Mouse (Mus musculus): Measurements from ENCODE around the gene Haghl. TPM values are rescaled to one million over a fixed set of nuclear protein-coding genes. Genes with fewer than 3 reads are reported as not detected.
"Not testable (repeated sequence)": the region's sequence is repeated elsewhere in the genome, so short reads cannot be mapped to it uniquely, and the experiment has no call there.

The Haghl gene
- total and polyA plus RNA-seq, 3 experiments, result 16.6 to 67.2 (median 33.7) TPM

DNA sequence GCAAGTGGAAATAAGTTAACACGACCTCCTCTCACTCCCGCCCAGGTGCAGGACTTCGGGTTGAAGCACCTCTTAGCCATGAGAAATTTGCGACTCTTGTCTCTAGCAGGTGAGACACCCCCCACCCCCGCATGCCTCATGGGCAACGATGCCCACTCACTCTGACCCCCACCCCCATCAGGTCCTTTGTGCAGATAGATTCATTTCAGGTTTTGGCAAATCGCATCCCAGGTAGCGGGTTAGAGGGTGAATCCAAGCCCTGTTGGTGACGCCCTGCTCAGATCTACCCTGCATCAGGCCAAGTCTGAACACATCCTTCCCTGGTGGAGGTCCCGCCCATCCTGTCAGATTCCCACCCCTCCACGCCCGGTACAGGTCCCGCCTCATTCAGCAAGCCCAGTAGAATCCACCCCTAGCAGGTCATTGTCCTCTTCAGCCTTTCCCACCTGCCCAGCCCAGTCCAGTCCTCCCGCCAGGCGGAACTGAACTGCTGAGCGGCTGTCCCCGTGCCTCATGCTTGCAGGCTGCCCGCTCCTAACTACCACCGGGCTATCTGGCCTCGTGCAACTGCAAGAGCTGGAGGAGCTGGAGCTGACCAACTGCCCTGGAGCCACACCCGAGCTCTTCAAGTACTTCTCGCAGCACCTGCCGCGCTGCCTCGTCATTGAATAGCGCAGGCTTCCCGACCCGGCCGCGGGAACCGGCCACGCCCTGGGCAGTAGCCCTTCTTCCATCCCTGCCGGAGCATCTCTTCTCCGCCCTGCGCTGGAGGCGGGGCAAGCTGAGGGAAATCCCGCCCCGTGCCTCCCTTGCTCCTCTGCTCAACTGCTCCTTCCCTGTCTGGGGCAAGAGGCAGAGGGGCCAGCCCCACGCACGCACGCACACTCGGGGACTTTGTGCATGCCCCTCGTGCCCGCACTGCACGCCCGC is 33.6 kb upstream of the Haghl start:
- peak; percentile 43 for DNase-seq

GRCm38 (mm10) chr17:25817662-25818061 is 32.2 kb upstream of the Haghl start:
- DNase-seq, result peak; percentile 75

DNA sequence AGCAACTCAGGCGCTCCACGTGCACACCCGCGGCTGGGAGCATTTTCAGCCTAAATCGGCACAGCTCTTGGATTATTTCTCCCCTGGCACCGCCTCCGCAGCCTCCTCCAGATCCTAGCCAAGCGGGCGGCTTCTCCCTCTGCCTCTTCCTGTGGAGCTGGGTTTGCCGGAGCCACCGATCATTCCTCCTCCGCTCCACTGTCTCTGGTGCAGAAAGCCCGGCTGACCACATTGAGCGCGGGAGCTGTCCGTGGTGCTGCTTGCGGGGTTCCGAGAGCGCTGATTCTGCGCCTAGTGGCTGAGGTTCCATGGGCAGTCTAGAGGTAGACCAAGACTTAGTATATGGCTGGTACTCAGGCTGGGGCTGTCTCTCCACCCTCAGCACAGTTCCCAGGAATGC is 28.0 kb upstream of the Haghl start:
- peak; percentile 90 for DNase-seq

DNA sequence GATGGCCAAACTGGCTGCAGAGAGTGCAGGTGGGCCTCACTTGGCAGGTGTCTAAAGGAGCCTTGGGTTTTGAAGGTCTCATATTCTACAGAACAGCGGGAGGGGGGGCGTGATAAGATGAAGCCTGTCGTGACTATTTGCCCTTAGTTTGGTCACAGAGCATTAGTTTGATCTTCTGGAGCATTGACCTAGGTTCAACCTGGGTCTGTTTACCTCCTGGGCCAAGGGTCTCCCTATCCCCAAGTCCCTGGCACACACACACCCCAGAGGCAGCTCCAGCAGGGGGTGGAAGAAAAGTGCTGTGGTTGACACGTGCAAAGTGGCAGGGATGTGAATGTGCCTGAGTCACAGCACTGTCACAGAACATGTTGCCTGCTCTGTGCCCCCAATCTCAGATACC is 25.4 kb upstream of the Haghl start:
- DNase-seq, result no peak

GRCm38 (mm10) chr17:25809606-25810340 is 24.3 kb upstream of the Haghl start:
- no peak for DNase-seq

DNA sequence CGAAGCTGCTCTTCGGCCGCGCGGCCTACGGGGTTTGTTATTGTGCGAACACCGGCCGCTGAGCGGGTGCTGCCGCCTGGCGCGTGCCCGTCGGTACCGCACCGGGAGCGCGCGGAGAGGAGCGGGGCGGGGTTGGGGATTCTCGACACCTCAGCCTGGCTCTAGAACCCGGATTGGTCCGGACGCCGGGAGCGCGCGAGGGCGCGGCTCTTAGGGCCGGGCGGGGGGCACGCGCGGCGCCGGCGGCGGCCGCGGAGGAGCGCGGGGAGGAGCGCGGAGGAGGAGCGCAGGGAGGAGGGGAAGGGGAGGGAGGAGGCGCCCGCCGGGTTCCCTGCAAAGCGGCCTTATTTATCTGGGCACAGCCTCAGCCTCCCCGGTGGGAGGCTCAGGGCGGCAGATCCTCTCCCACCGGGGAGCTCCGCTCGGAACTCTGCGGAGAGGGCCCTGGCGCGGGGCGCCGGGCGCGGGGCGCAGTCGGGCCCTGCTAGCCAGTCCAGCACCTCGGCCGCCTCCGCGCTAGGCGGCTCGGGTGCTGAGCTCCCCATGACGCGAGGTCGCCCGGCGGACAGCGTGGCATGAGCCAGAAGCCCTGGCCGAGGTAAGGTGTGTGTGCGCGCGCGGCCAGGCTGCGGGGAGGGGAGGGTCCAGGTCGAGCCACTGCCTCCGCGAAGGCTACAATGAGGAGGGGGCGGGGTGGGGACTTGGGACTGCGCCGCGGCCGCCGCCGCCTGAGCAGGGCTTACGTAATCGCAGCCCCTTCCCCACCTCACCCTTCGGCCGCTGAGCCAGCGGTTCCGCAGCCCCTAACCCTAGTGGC is 23.5 kb upstream of the Haghl start, which contains the start of gene Fbxl16:
Gene Fbxl16 (plus strand): TSS at position 297 of the 817 bp plus-strand sequence.
- peak; percentile 95 for DNase-seq

- no peak for DNase-seq
Measured at GRCm38 (mm10) chr17:25808028-25808427, 22.6 kb upstream of the Haghl start.

- DNase-seq, result not testable (repeated sequence)
Measured at GRCm38 (mm10) chr17:25807452-25807851, 22.0 kb upstream of the Haghl start.

DNA sequence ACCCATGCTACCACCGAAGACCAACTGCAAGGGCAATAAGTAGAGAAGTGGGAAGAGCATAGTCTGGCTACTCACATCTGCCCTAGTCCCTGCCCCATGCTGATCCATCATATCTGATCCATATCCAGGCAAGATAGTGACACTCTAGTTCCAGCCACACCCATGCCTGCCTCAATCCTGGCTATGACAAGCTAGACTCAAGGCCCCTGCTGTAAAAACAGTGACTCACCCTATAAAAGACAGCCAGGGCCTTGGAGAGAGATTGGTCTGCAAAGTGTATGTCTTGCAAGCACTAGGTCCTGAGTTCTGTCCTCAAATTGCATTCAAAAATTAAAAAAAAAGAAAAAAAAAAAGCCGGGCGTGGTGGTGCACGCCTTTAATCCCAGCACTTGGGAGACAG is 21.0 kb upstream of the Haghl start:
- peak; percentile 81 for DNase-seq

GRCm38 (mm10) chr17:25802825-25803517 is 17.5 kb upstream of the Haghl start:
- peak; percentile 91 for DNase-seq

GRCm38 (mm10) chr17:25801029-25801428 is 15.6 kb upstream of the Haghl start:
- peak; percentile 68 for DNase-seq

GRCm38 (mm10) chr17:25796951-25797369 is 11.5 kb upstream of the Haghl start, which contains the start of gene Metrn:
Gene Metrn (minus strand): TSS chr17:25797136.
- DNase-seq, result peak; percentile 95

DNA sequence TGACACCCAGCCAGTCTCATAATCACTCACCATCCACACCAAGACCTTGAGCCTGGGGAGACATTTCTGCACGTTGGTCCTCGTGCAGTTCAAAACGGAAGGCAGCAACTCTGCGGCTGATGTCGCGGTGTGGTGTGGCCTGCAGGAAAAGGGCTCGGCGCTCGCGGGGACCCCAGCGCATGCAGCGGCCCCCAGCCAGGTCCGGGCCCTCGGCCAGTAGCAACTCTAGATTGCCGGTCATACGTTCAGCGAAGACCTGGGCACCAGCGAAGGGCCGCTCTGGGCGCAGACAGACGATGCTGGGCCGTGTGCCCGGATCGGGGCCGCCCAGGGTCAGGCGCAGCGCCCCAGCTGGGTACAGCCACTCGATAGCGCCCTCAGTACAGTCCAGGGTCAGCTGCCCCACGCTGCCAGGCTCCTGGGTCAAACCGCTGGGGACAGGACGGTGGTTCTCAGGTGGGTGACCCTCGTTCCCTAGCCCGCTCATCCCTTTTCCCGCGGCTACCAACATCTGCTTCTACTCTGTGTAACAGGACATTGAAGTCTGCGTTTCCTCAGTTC is 10.8 kb upstream of the Haghl start:
- DNase-seq, result peak; percentile 69

DNA sequence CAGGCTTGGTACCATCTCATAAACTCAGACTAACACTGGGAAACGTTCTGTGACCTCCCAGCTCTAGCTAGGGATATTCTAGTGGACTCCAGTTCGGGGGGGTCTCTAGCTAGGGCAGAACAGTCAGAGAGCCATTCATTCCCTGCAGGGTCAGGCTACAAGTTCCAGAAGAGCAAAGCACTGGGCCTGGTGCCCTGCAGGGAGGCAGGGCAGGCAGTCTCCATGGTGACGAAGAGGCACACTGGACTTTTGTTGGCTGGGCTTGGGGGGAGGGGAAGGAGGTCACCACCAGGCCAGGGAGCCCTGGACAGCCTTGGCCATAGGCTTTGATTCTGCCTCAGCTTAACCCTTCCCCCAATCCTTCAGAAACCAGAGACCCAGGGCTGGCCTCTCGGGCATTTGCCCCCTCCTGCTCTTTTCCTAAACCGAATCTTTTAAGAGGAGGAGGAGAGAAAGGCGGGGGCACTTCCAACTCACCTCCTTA is 10.2 kb upstream of the Haghl start, which contains the start of gene AC134908.4:
Gene AC134908.4 (minus strand): TSS at position 51 of the 484 bp plus-strand sequence.
- DNase-seq, result peak; percentile 49

DNA sequence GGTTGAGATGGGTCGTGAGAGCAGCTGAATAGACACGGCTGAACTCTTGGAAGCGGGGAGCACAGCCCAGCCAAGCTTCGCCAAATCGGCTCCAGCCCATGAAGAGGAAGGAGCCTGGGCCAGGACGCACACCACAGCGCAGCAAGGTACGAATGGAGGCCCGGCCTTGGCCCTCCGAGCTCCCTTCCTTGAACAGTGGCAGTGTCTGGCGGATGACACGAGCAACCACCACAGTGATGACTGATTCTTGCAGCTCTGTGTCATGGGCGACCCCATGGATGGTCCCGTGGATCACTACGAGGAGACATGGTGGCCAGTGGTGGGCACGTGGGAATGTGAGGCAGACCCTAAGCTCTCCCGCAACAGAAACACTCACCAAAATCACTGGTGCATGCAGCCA is 9.5 kb upstream of the Haghl start:
- DNase-seq, result no peak

- no peak for DNase-seq
Measured at GRCm38 (mm10) chr17:25794197-25794596, 8.7 kb upstream of the Haghl start.

DNA sequence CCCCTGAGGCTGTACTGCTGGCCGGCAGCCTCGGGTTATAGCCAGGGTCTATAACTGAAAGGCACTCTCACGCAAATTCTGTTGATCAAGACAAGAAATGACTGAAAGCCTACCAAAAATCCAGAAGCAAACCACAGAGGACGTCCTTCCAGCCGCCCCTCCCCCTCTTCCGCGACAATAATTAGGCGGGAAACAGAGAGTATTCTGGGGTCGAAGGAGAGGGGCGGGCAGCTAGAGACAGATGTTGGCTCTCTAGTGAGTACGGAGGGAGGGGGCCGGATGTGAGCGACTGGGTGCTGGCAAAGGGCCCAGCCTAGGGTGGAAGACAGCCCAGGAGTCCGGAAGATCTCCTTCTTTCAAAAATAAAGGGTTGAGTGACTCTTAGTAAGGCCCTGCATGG is 7.1 kb upstream of the Haghl start, which contains the start of gene Fam173a:
Gene Fam173a (minus strand): TSS at position 287 of the 400 bp plus-strand sequence.
- peak; percentile 84 for DNase-seq

- peak; percentile 90 for DNase-seq
Measured at GRCm38 (mm10) chr17:25791843-25792527, 6.5 kb upstream of the Haghl start.

DNA sequence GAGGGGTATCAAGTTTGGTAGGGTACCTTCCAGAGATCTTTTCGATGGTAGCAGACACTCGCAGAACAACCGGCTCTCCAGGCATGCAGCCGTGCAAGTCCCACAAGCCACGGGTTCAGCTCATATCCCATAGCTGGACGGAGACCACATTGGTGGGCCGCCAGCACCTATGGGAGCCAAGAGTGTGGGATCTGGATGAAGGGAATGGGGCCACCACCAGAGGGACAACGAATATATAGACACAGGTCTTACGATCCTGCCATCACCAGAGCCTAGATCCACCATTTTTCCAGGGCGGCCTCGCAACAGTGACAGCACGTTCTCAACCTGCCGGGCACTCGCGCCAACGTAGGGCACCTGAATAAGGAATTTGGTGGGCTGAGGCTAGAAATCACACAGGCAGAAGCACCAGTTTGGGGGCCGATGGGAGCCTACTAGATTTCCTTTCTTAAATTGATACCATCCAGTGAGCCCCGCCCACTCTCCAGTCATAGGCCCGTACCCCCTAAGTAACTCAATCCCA is 5.9 kb upstream of the Haghl start:
- DNase-seq, result no peak

Measured in adrenal gland, adult 2 months (tissue).